Mouse (Mus musculus) adrenal gland, adult 10 weeks (tissue): ENCODE data around the gene Insl6. TPM values are rescaled to one million over a fixed set of nuclear protein-coding genes. Genes with fewer than 3 reads are reported as not detected.

Experiments used
- polyA plus RNA-seq: library from polyadenylated mRNA; stranded (reverse); fragments of 350-450 nt; fragmentation: Illumina TruSeq; extraction: RNeasy Lipid Tissue Mini Kit (QIAGEN cat#74804); gene quantifications from one replicate; pipeline ENCODE4 v1.2.3, GENCODE M21; 2014; ENCODE audit warnings: low read depth, low replicate concordance

Gene Insl6
- 1.3 TPM for polyA plus RNA-seq

GRCm38 (mm10) chr19:29325053-29325851, at the start of gene Insl6:
Insl6 (minus strand) TSS chr19:29325356.

GRCm38 (mm10) chr19:29366969-29367622, 41.9 kb upstream of the Insl6 start, which contains the start of the genes Plgrkt and Cd274:
Plgrkt (minus strand) TSS chr19:29367390.
Cd274 (plus strand) TSS chr19:29367455.

GRCm38 (mm10) chr19:29334068-29334745, 9.1 kb upstream of the Insl6 start, which contains the start of gene Rln1:
Rln1 (minus strand) TSS chr19:29334670.

Other genes starting within 250 kb of the Insl6 start
- gene Rcl1, start 224.0 kb downstream of the Insl6 start, polyA plus RNA-seq = 4.4 TPM
- gene Jak2, start 73.5 kb downstream of the Insl6 start, polyA plus RNA-seq = 66.1 TPM
- gene Rln1, start 9.3 kb upstream of the Insl6 start, polyA plus RNA-seq = not detected
- 55.4 TPM for gene Plgrkt, start 42.0 kb upstream of the Insl6 start, polyA plus RNA-seq
- gene Cd274, start 42.1 kb upstream of the Insl6 start, polyA plus RNA-seq = 16.7 TPM
- gene Pdcd1lg2, start 85.6 kb upstream of the Insl6 start, polyA plus RNA-seq = not detected
- gene Ric1, start 196.9 kb upstream of the Insl6 start, polyA plus RNA-seq = 45.5 TPM